ENCODE assay signal across 11 mouse cellular contexts in genomic region chr2:109884106-109884505, GRCm38 (mm10). TPM values are rescaled to one million over a fixed set of nuclear protein-coding genes. Genes with fewer than 3 reads are reported as not detected.
DNase-seq lines count a peak whose midpoint lies in the region; ATAC-seq and TF ChIP-seq lines count a peak whose summit lies in the region.
"Had no signal": no experiment of that assay in that cellular context is flagged by ENCODE, and none has a peak within 500 bp of the region (broad histone marks: within the 10 kb centered on the region; RNA-seq: fewer than 3 reads in every experiment).

No protein-coding gene starts in this region.

- peaks cover 5% of the 10 kb centered on the region; the same call in 1 of the 2 replicates for H3K9me3 ChIP-seq in heart, postnatal 0 days (replicated peaks; ENCODE audit: control insufficient read depth, low read length)
- H3K9me3 ChIP-seq in heart, embryonic 12.5 days (replicated peaks): no peaks in the 10 kb centered on the region
- H3K9me3 ChIP-seq in forebrain, embryonic 16.5 days (ENCODE audit: control insufficient read depth, low read length): no peaks in the 10 kb centered on the region
- H3K9me3 ChIP-seq in hindbrain, embryonic 14.5 days (ENCODE audit: control insufficient read depth, low read length): no peaks in the 10 kb centered on the region
- H3K9me3 ChIP-seq: hindbrain, embryonic 13.5 days; kidney, embryonic 15.5 days had no signal

- peak; percentile 67; the same call in 1 of the 2 replicates for ATAC-seq in heart, postnatal 0 days (ENCODE audit: insufficient read depth, low read depth)
- no peak for ATAC-seq in heart, embryonic 12.5 days (ENCODE audit: insufficient number of reproducible peaks, low FRiP score)
- ATAC-seq in forebrain, embryonic 16.5 days: peak; percentile 92
- no peak for ATAC-seq in activated CD4-positive, CD25-positive, alpha-beta regulatory T cell, adult 4 months
- no peak for ATAC-seq in hindbrain, embryonic 14.5 days (ENCODE audit: low FRiP score)

- H3K9ac ChIP-seq in heart, postnatal 0 days (replicated peaks; ENCODE audit: low read depth, low read length): no peak overlapping the region
- H3K9ac ChIP-seq in heart, embryonic 12.5 days: no peak overlapping the region
- no peak overlapping the region for H3K9ac ChIP-seq in forebrain, embryonic 16.5 days (replicated peaks; ENCODE audit: low read depth, low read length)
- H3K9ac ChIP-seq in hindbrain, embryonic 14.5 days: no peak overlapping the region
- H3K9ac ChIP-seq: hindbrain, embryonic 13.5 days; kidney, embryonic 15.5 days had no signal

- 52% methylated on average over 4 of the region's 4 CpGs for WGBS in heart, postnatal 0 days
- WGBS in heart, embryonic 12.5 days: 61% methylated on average over 4 of the region's 4 CpGs
- 55% methylated on average over 4 of the region's 4 CpGs for WGBS in forebrain, embryonic 16.5 days
- WGBS in hindbrain, embryonic 14.5 days: 77% methylated on average over 4 of the region's 4 CpGs

- TF ChIP-seq EP300 in heart, postnatal 0 days (IDR thresholded peaks at IDR 0.05; ENCODE audit: low read depth): no peak

- H3K27me3 ChIP-seq in heart, postnatal 0 days (ENCODE audit: control insufficient read depth, insufficient read depth, low read length): no peaks in the 10 kb centered on the region
- 0 out of 2 replicates have a peak, but pooled peaks cover 6% of the 10 kb centered on the region for H3K27me3 ChIP-seq in heart, embryonic 12.5 days (replicated peaks)
- no peaks in the 10 kb centered on the region for H3K27me3 ChIP-seq in C2C12 (ENCODE audit: control insufficient read depth, insufficient read depth, insufficient read length)
- H3K27me3 ChIP-seq in forebrain, embryonic 16.5 days (replicated peaks; ENCODE audit: control insufficient read depth, insufficient read depth, low read length): no peaks in the 10 kb centered on the region
- peaks cover 4% of the 10 kb centered on the region; the same call in 1 of the 2 replicates for H3K27me3 ChIP-seq in hindbrain, embryonic 14.5 days (ENCODE audit: control insufficient read depth, insufficient read depth, low read length)

- no peak overlapping the region for H3K27ac ChIP-seq in heart, postnatal 0 days (ENCODE audit: low read depth)
- H3K27ac ChIP-seq in heart, embryonic 12.5 days (ENCODE audit: poor library complexity, severe bottlenecking): no peak overlapping the region
- H3K27ac ChIP-seq in forebrain, embryonic 16.5 days (ENCODE audit: low read length): peak overlapping the region; percentile 44; the same call in 1 of the 2 replicates
- H3K27ac ChIP-seq in hindbrain, embryonic 14.5 days: no peak overlapping the region
- H3K27ac ChIP-seq: hindbrain, embryonic 13.5 days; kidney, embryonic 15.5 days had no signal

- H3K36me3 ChIP-seq in heart, postnatal 0 days (replicated peaks; ENCODE audit: control insufficient read depth, insufficient read depth, low read length): no peaks in the 10 kb centered on the region
- H3K36me3 ChIP-seq in heart, embryonic 12.5 days: no peaks in the 10 kb centered on the region
- H3K36me3 ChIP-seq in C2C12 (ENCODE audit: control insufficient read depth, insufficient read depth): no peaks in the 10 kb centered on the region
- H3K36me3 ChIP-seq in forebrain, embryonic 16.5 days (ENCODE audit: control insufficient read depth, insufficient read depth): no peaks in the 10 kb centered on the region
- no peaks in the 10 kb centered on the region for H3K36me3 ChIP-seq in hindbrain, embryonic 14.5 days (replicated peaks; ENCODE audit: control insufficient read depth, insufficient read depth)
- H3K36me3 ChIP-seq: hindbrain, embryonic 13.5 days; kidney, embryonic 15.5 days had no signal

- no peaks in the 10 kb centered on the region for H3K79me2 ChIP-seq in C2C12 (ENCODE audit: control insufficient read depth, insufficient read depth)

- TF ChIP-seq POLR2A in brain, embryonic 14.5 days (IDR thresholded peaks at IDR 0.05; ENCODE audit: borderline replicate concordance, extremely low read depth, insufficient read depth, insufficient read length, poor library complexity, severe bottlenecking): no peak

- peak; percentile 19 for DNase-seq in heart, postnatal 0 days (ENCODE audit: low spot score)
- peak; percentile 78 for DNase-seq in brain, embryonic 14.5 days (ENCODE audit: low read depth)
- DNase-seq in hindbrain, embryonic 14.5 days (ENCODE audit: low spot score): no peak
- DNase-seq: lung, adult 18-20 months; thymus, postnatal 14 days had no signal

- H3K4me2 ChIP-seq in heart, postnatal 0 days (ENCODE audit: low read depth, low read length): no peak overlapping the region
- H3K4me2 ChIP-seq in heart, embryonic 12.5 days: no peak overlapping the region
- H3K4me2 ChIP-seq in forebrain, embryonic 16.5 days (ENCODE audit: low read length): no peak overlapping the region; the same call in 1 of the 2 replicates
- H3K4me2 ChIP-seq in hindbrain, embryonic 14.5 days (replicated peaks): no peak overlapping the region
- H3K4me2 ChIP-seq: hindbrain, embryonic 13.5 days; kidney, embryonic 15.5 days had no signal

- no peak overlapping the region for H3K4me3 ChIP-seq in heart, postnatal 0 days (ENCODE audit: low read depth, low read length)
- no peak overlapping the region for H3K4me3 ChIP-seq in heart, embryonic 12.5 days
- H3K4me3 ChIP-seq in C2C12 (ENCODE audit: insufficient read depth, poor library complexity, severe bottlenecking): no peak overlapping the region
- H3K4me3 ChIP-seq in forebrain, embryonic 16.5 days (replicated peaks; ENCODE audit: low read length): no peak overlapping the region
- H3K4me3 ChIP-seq in hindbrain, embryonic 14.5 days (replicated peaks; ENCODE audit: low read length): no peak overlapping the region
- H3K4me3 ChIP-seq: hindbrain, embryonic 13.5 days; kidney, embryonic 15.5 days had no signal

- H3K79me3 ChIP-seq in C2C12 (ENCODE audit: low read depth): no peaks in the 10 kb centered on the region

- H3ac ChIP-seq in C2C12 (ENCODE audit: control insufficient read depth, insufficient read length, low read depth): no peak overlapping the region

- no peak for TF ChIP-seq CTCF in heart, postnatal 0 days (IDR thresholded peaks at IDR 0.05; ENCODE audit: low read depth)
- no peak for TF ChIP-seq CTCF in C2C12 (IDR thresholded peaks at IDR 0.05; ENCODE audit: control insufficient read depth, insufficient read depth, insufficient read length)
- TF ChIP-seq CTCF in brain, embryonic 14.5 days (IDR thresholded peaks at IDR 0.05; ENCODE audit: borderline replicate concordance, extremely low read depth, insufficient read depth, insufficient read length): no peak

- no peaks in the 10 kb centered on the region for H3K4me1 ChIP-seq in heart, postnatal 0 days (ENCODE audit: control insufficient read depth, insufficient read depth)
- no peaks in the 10 kb centered on the region for H3K4me1 ChIP-seq in heart, embryonic 12.5 days (replicated peaks)
- H3K4me1 ChIP-seq in forebrain, embryonic 16.5 days (replicated peaks; ENCODE audit: control insufficient read depth, insufficient read depth, low read length): no peaks in the 10 kb centered on the region; the same call in 1 of the 2 replicates
- no peaks in the 10 kb centered on the region for H3K4me1 ChIP-seq in hindbrain, embryonic 14.5 days (replicated peaks; ENCODE audit: control insufficient read depth, insufficient read depth, low read length)
- H3K4me1 ChIP-seq: hindbrain, embryonic 13.5 days; kidney, embryonic 15.5 days had no signal

TF ChIP-seq in C2C12, 6 proteins besides CTCF, POLR2A, EP300 and RAD21:
- TF ChIP-seq MYOG (IDR thresholded peaks at IDR 0.05; ENCODE audit: control insufficient read depth, extremely low read depth, insufficient read length) (no peak), USF1 (IDR thresholded peaks at IDR 0.05; ENCODE audit: low read depth) (peak; percentile 95), FOSL1 (IDR thresholded peaks at IDR 0.05; ENCODE audit: insufficient read depth, low read length, poor library complexity, severe bottlenecking) (peak; percentile 64), MAX (IDR thresholded peaks at IDR 0.05) (peak; percentile 77), MYOD1 (IDR thresholded peaks at IDR 0.05; ENCODE audit: control insufficient read depth, insufficient read length, low read depth) (peak; percentile 30), CEBPB (IDR thresholded peaks at IDR 0.05; ENCODE audit: low read depth) (no peak)

RNA-seq across cellular contexts. Expression of gene Lin7c, which starts 6.5 kb away (rescaled TPM):
- total RNA-seq in heart, postnatal 0 days (2014; rRNA removed; ENCODE audit: low replicate concordance): 28.1 and 32.3 TPM in 2 replicates
- 27.8 and 28.2 TPM in 2 replicates for polyA plus RNA-seq in heart, postnatal 0 days (2015; fragmentation: Nextera tagmentation; extraction: Ambion mirVana)
- 52.1 and 53.7 TPM in 2 replicates for polyA plus RNA-seq in heart, embryonic 12.5 days (2016; fragmentation: Nextera tagmentation; extraction: Ambion mirVana)
- polyA plus RNA-seq in C2C12 (2012; fragmentation: generic; extraction: Trizol): 13.8 TPM
- 51.6 and 82.4 TPM in 2 replicates for polyA plus RNA-seq in brain, embryonic 14.5 days (2012; rRNA removed)
- polyA plus RNA-seq in forebrain, embryonic 16.5 days (2015; fragmentation: Nextera tagmentation; extraction: Ambion mirVana): 207 and 223 TPM in 2 replicates
- 10 to 100 TPM; 53.8 to 62.3 TPM for polyA plus RNA-seq in activated CD4-positive, CD25-positive, alpha-beta regulatory T cell, adult 4 months (2017; shearing (Covaris generic))
- 224 and 251 TPM in 2 replicates for polyA plus RNA-seq in hindbrain, embryonic 14.5 days (2014; fragmentation: Nextera tagmentation; extraction: Ambion mirVana)

RNA-seq across cellular contexts. Expression of gene Lgr4, which starts 33.3 kb away (rescaled TPM):
- 49.7 and 61.2 TPM in 2 replicates for total RNA-seq in heart, postnatal 0 days (2014; rRNA removed; ENCODE audit: low replicate concordance)
- polyA plus RNA-seq in heart, postnatal 0 days (2015; fragmentation: Nextera tagmentation; extraction: Ambion mirVana): 10.2 and 10.9 TPM in 2 replicates
- polyA plus RNA-seq in heart, embryonic 12.5 days (2016; fragmentation: Nextera tagmentation; extraction: Ambion mirVana): 15.1 and 17.8 TPM in 2 replicates
- 6.7 TPM for polyA plus RNA-seq in C2C12 (2012; fragmentation: generic; extraction: Trizol)
- 9.2 and 15.1 TPM in 2 replicates for polyA plus RNA-seq in brain, embryonic 14.5 days (2012; rRNA removed)
- polyA plus RNA-seq in forebrain, embryonic 16.5 days (2015; fragmentation: Nextera tagmentation; extraction: Ambion mirVana): 2.7 and 3.6 TPM in 2 replicates
- polyA plus RNA-seq in activated CD4-positive, CD25-positive, alpha-beta regulatory T cell, adult 4 months (2017; shearing (Covaris generic)): under 1 TPM in 1 of 2 experiments, not detected in 1; 0.42 TPM
- 13.1 and 13.6 TPM in 2 replicates for polyA plus RNA-seq in hindbrain, embryonic 14.5 days (2014; fragmentation: Nextera tagmentation; extraction: Ambion mirVana)

Comparison
In these comparisons a context has a peak if more than half of its experiments do, and no peak if none do; other contexts are left out.
1. ATAC-seq: peak in heart, postnatal 0 days (single experiment) and forebrain, embryonic 16.5 days (single experiment); none in heart, embryonic 12.5 days (single experiment), activated CD4-positive, CD25-positive, alpha-beta regulatory T cell, adult 4 months (single experiment) and hindbrain, embryonic 14.5 days (single experiment).